Mouse (Mus musculus): ENCODE results near the gene Mgp.

The Mgp gene

GRCm38 (mm10) chr6:136824987-136825386, 50.6 kb downstream of the Mgp start:
- in situ Hi-C loops (cut with MboI; ENCODE audit: unreplicated experiment in 2 of 2), result loop anchor here (25.0 kb wide), 2 partner anchors 912 to 1588 kb away; partner anchors contain the start of gene Strap (in 2 of the 2)
